Mouse (Mus musculus) brain, adult 10 weeks (tissue): ENCODE measurements around the gene Ap4e1. TPM values are rescaled to one million over a fixed set of nuclear protein-coding genes. Genes with fewer than 3 reads are reported as not detected.

Experiments
- polyA plus RNA-seq: library from polyadenylated mRNA; stranded (reverse); fragments of 350-450 nt; fragmentation: Illumina TruSeq; extraction: RNeasy Lipid Tissue Mini Kit (QIAGEN cat#74804); gene quantifications from one replicate; pipeline ENCODE4 v1.2.3, GENCODE M21; 2015; ENCODE audit warnings: low read depth, low replicate concordance

Gene Ap4e1
- polyA plus RNA-seq = 9.2 TPM

DNA sequence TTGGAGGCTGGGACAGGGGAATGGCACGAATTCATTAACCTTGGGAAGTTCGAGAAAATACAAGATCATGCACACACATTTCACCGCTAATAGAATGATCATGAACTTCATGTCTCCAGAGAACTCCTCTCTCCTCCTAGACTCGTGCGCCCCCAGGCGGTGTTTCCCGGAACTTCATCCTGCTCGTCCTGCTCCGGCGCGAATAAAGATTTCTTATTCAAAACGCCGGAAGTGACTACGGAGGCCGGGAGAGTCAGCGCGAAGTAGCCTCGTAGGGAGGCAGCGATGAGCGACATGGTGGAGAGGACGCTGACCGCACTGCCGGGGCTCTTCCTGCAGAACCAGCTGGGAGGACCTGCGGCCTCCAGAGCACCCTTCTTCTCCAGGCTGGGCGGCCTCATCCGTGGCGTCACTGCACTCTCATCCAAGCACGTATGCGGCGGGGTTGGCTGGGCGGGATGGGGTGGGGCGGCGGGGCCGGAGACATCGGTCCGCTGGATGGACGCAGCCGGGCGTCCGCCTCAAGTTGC, at the start of gene Ap4e1:
Gene Ap4e1, plus strand, starts transcription at position 249 of the 530 bp plus-strand sequence.

GRCm38 (mm10) chr2:127070435-127070841, 61.9 kb downstream of the Ap4e1 start, which contains the start of gene Blvra:
Blvra (plus strand) TSS chr2:127070665.

Other genes starting within 250 kb of the Ap4e1 start
- 0.45 TPM for gene Usp50, start 225.2 kb upstream of the Ap4e1 start, polyA plus RNA-seq
- gene Trpm7, start 132.5 kb upstream of the Ap4e1 start, polyA plus RNA-seq = 25.7 TPM
- gene Sppl2a, start 75.5 kb upstream of the Ap4e1 start, polyA plus RNA-seq = 27.0 TPM
- 44.8 TPM for gene Blvra, start 61.9 kb downstream of the Ap4e1 start, polyA plus RNA-seq
- 2.0 TPM for gene Ncaph, start 125.2 kb downstream of the Ap4e1 start, polyA plus RNA-seq
- gene Itpripl1, start 134.7 kb downstream of the Ap4e1 start, polyA plus RNA-seq = 1.8 TPM
- gene 1810024B03Rik, start 199.6 kb downstream of the Ap4e1 start, polyA plus RNA-seq = 0.74 TPM
- 42.6 TPM for gene Snrnp200, start 199.7 kb downstream of the Ap4e1 start, polyA plus RNA-seq
- 92.5 TPM for gene Ciao1, start 239.1 kb downstream of the Ap4e1 start, polyA plus RNA-seq
- gene Tmem127, start 239.2 kb downstream of the Ap4e1 start, polyA plus RNA-seq = 66.1 TPM